Mouse (Mus musculus) hindlimb bud, embryonic 11.5 days (tissue): ENCODE results near the gene Gm20517.
A peak's percentile ranks its signal among the peaks of the same experiment; 100 is the strongest.
"Not testable (repeated sequence)": the region's sequence is repeated elsewhere in the genome, so short reads cannot be mapped to it uniquely, and the experiment has no call there.

Experiments
- DNase-seq: peaks from one replicate; pipeline ENCODE4 v3.0.0-alpha.2; 2012; ENCODE audit warnings: low read depth, low spot score; ENCODE audit errors: extremely low spot score

Gene Gm20517

GRCm38 (mm10) chr17:47625088-47625487 lies 13.7 kb downstream of the Gm20517 start:
- DNase-seq = no peak

GRCm38 (mm10) chr17:47626031-47626430 lies 14.6 kb downstream of the Gm20517 start:
- no peak for DNase-seq

DNA sequence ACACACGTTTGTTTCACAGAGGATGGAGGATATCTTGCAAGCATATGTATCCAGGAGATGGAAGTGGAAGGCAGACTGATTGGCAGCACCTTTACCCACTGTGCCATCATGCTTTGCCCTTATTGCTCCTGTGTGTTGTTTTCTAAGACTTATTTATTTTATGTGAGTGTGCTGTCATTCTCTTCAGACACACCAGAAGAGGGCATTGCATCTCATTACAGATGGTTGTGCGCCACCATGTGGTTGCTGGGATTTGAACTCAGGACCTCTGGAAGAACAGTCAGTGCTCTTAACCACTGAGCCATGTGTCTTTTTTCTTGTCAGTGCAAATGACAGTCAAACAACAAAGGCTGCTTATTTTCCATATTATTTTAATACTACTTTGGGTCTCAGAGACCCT lies 16.4 kb downstream of the Gm20517 start:
- no peak for DNase-seq

DNA sequence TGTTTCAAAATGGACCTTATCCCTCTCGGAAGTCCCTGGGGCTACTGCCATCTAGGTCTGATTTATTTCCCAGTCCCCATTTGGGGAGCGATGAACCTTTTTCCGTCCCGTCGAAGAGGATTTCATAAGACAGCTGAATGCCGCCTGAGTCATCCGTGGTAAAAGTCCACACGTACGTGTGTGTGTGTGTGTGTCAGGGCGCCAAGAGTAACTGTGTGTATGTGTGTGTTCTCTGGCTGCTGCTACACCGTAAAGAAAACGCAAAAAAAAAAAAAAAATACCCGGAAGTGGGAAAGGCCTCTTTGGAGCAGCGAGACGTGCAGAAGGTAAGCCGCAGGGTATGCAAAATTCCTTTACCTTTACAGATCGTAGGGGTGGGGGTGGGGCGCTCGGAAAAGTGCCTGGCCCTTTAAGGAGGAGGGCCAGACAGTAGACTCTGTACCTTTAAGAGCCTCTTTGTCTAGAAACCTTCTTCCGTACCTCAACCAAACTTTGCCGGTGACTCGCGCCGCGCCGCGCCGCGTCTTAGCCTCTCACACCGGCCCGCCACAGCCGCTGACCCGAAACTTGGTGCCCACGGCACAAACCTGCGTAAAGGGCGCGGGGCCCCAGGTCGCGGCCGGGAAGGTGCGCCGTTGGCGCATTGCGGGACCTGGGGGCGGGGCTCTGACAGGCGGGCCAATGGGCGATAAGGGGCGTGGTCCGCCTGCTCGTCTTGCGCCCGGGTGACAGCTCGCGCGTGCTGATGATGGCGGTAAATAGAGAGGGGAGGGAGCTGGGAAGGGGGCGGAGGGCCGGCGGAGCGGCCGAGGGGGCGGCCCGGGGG lies 17.7 kb downstream of the Gm20517 start:
- DNase-seq = peak; percentile 57

- no peak for DNase-seq
Measured at GRCm38 (mm10) chr17:47629717-47630677, 18.6 kb downstream of the Gm20517 start.

- no peak for DNase-seq
Measured at GRCm38 (mm10) chr17:47630678-47631065, 19.3 kb downstream of the Gm20517 start, which contains the start of gene Usp49. TSS of gene Usp49 (plus strand) at chr17:47630690.

DNA sequence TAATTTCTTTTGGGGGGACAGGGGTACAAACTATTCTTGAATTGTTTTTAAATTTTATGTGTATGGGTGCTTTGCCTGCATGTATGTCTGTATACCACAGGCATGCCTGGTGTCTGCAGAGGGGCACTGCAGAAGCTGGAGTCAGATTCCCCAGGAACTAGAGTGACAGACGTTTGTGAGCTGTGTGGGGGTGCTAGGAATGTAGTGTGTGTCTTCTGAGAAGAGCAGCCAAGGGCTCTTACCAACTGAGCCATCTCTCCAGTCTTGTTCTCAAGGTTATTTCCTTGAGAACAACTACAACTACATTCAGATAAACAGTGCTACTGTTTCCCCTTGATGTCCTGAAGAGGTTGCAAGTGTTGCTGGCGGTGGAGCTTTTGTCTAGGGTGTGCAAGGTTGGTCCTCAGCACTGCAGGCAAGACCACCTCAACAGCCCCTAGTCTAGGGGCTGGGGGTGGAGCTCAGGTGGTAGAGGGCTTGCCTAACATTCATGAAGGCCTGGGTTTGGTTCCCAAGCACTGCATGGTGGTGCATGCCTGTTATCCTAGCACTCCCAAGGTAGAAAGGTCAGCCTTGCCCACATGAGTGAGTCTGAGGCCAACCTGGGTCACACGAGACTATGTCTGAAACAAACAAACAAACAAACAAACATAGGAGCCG lies 20.9 kb downstream of the Gm20517 start:
- DNase-seq = no peak

GRCm38 (mm10) chr17:47633999-47634770 lies 22.8 kb downstream of the Gm20517 start:
- no peak for DNase-seq

DNA sequence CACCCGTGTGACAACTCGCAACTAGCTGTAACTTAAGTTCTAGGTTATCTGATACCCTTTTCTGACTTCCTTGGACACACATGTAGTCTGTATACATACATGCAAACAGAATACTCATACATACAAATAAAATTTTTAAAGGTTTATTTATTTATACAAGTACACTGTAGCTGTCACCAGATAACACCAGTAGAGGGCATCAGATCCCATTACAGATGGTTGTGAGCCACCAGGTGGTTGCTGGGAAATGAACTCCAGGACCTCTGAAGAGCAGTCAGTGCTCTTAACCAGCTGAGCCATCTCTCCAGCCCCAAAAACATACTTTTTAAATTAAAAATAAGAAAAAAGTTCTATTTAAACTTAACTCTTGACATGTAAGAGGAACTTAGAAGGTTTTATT lies 31.6 kb downstream of the Gm20517 start:
- DNase-seq = no peak

GRCm38 (mm10) chr17:47646683-47647082 lies 35.3 kb downstream of the Gm20517 start:
- no peak for DNase-seq

- DNase-seq = no peak
Measured at GRCm38 (mm10) chr17:47648966-47649365, 37.6 kb downstream of the Gm20517 start.

DNA sequence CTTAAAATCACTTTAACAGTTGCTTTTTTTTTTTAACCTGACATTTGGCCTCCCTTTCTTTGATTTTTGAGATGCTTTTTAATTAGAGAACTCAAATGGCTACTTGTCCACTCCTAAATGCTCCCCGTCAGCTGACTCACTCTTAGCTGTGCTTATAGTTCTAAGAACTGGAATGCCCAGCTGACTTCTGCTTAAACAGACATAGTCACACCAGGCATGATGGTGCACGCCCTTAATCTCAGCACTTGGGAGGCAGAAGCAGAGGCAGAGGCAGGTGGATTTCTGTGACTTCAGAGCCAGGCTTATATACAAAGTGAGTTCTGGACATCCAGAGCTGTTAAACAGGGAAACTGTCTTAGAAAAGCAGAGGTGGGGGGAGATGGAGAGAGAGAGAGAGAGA lies 40.6 kb downstream of the Gm20517 start:
- no peak for DNase-seq

- not testable (repeated sequence) for DNase-seq
Measured at GRCm38 (mm10) chr17:47654346-47654745, 43.0 kb downstream of the Gm20517 start.

GRCm38 (mm10) chr17:47655697-47656096 lies 44.3 kb downstream of the Gm20517 start:
- no peak for DNase-seq

- no peak for DNase-seq
Measured at GRCm38 (mm10) chr17:47657901-47658300, 46.5 kb downstream of the Gm20517 start.

- DNase-seq = no peak
Measured at GRCm38 (mm10) chr17:47658741-47659243, 47.4 kb downstream of the Gm20517 start.

GRCm38 (mm10) chr17:47663009-47663713 lies 51.8 kb downstream of the Gm20517 start:
- DNase-seq = no peak

- no peak for DNase-seq
Measured at GRCm38 (mm10) chr17:47664474-47664873, 53.1 kb downstream of the Gm20517 start.

- DNase-seq = no peak
Measured at GRCm38 (mm10) chr17:47669166-47669565, 57.8 kb downstream of the Gm20517 start.

DNA sequence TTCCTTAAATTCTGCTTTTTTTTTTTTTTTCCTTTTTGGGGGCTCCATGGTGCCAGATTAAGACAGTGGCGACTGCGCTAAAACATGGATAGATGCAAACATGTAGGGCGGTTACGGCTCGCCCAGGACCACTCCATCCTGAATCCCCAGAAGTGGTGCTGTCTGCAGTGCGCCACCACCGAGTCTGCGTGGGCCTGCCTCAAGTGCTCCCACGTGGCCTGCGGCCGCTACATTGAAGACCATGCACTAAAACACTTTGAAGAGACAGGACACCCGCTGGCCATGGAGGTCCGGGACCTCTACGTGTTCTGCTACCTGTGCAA lies 60.6 kb downstream of the Gm20517 start:
- no peak for DNase-seq
